Mouse (Mus musculus): ENCODE measurements around the gene Iqub. TPM values are rescaled to one million over a fixed set of nuclear protein-coding genes. Genes with fewer than 3 reads are reported as not detected.
A peak's percentile ranks its signal among the peaks of the same experiment; 100 is the strongest.

The Iqub gene
- polyA plus RNA-seq, 1 experiment from 2014 or later, result 1.4 TPM

DNA sequence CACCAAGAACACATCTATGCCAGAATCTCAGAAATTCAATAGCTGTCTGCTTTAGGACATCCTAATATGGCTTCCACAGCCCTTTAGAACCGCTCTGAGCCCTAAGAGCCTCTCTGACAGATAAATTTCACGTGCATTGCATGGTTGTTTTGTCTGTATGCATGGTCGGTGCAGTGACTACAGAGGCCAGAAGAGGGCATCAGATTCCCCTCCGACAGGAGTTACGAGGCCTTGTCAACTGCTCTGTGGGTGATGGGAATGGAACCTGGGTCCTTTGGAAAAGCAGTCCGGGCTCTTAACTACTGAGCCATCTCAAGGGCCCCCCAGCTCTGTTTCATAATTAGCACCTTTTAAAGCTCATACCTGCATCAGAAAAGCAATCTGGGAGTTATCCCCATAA lies 64.6 kb downstream of the Iqub start:
- no peak for ATAC-seq (ENCODE audit: low FRiP score)
- H3K36me3 ChIP-seq (ENCODE audit: control insufficient read depth, insufficient read depth, low read length), result no peaks in the 10 kb centered on the region
- H3K4me1 ChIP-seq (replicated peaks; ENCODE audit: control insufficient read depth, insufficient read depth, low read length), result no peaks in the 10 kb centered on the region
- no peak overlapping the region for H3K9ac ChIP-seq (ENCODE audit: low read depth, low read length)
- no peak for DNase-seq (ENCODE audit: low spot score)
- H3K9me3 ChIP-seq (ENCODE audit: control insufficient read depth, low read length), result no peaks in the 10 kb centered on the region
- WGBS, result 92% methylated on average over 6 of the region's 6 CpGs
- no peak overlapping the region for H3K4me3 ChIP-seq (ENCODE audit: low read depth, low read length)
- no peak overlapping the region for H3K27ac ChIP-seq (ENCODE audit: low read depth, low read length)
- no peak overlapping the region for H3K4me2 ChIP-seq (replicated peaks; ENCODE audit: low read depth, low read length)
- H3K27me3 ChIP-seq (ENCODE audit: control insufficient read depth, insufficient read depth, low read length), result no peaks in the 10 kb centered on the region

DNA sequence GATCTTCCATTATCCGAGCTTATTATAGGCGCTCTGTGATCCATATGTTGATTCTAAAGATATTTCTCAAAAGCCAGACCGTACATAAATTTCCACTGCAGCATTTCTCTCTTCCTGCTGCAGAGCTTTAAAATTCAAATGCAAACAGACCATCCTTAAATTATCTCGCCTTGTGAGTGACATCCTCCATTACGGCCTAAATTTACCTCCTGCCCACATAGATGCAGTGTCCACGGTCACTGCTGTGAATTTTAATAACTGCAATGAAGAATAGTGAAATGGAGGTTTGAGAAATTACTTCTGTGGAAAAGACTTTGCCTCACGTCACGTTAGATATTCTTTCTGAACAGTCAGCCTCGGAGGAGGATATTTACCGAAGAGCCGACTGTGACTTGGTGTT lies 98.8 kb downstream of the Iqub start:
- Histone ChIP-seq H3K27ac (ENCODE audit: low read depth, low read length) (no peak overlapping the region), H3K36me3 (ENCODE audit: control insufficient read depth, insufficient read depth, low read length) (no peaks in the 10 kb centered on the region), H3K9ac (ENCODE audit: low read depth, low read length) (no peak overlapping the region), H3K4me3 (ENCODE audit: low read depth, low read length) (no peak overlapping the region), H3K27me3 (ENCODE audit: control insufficient read depth, insufficient read depth, low read length) (no peaks in the 10 kb centered on the region), H3K4me1 (replicated peaks; ENCODE audit: control insufficient read depth, insufficient read depth, low read length) (no peaks in the 10 kb centered on the region), H3K4me2 (replicated peaks; ENCODE audit: low read depth, low read length) (no peak overlapping the region), H3K9me3 (ENCODE audit: control insufficient read depth, low read length) (no peaks in the 10 kb centered on the region)
- ATAC-seq (ENCODE audit: low FRiP score) (no peak), DNase-seq (ENCODE audit: low spot score) (no peak)
- 90% methylated on average over 11 of the region's 11 CpGs for WGBS

DNA sequence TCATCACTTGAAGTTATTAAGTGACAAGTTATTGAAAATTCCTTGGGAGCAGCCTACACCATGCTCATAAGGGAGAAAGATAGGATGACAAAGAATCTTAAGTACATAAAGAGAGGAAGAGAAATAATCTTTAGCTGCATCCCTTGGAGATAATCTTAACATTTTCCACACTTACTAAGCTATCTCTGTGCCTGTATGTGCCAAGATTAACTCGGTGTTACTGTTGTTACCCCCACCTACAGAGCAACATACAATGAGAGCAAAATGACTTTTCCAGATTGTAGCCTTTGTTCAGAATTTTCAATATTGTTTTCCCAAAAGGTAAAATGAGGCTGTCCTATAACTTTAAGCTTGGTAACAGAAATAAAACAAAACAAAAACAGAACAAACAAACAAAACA lies 99.4 kb downstream of the Iqub start:
- H3K4me1 ChIP-seq (replicated peaks; ENCODE audit: control insufficient read depth, insufficient read depth, low read length), result no peaks in the 10 kb centered on the region
- WGBS, result 88% methylated on average over 1 of the region's 1 CpGs
- ATAC-seq (ENCODE audit: low FRiP score), result no peak
- H3K27ac ChIP-seq (ENCODE audit: low read depth, low read length), result no peak overlapping the region
- H3K4me2 ChIP-seq (replicated peaks; ENCODE audit: low read depth, low read length), result no peak overlapping the region
- no peaks in the 10 kb centered on the region for H3K27me3 ChIP-seq (ENCODE audit: control insufficient read depth, insufficient read depth, low read length)
- H3K4me3 ChIP-seq (ENCODE audit: low read depth, low read length), result no peak overlapping the region
- no peak for DNase-seq (ENCODE audit: low spot score)
- no peaks in the 10 kb centered on the region for H3K36me3 ChIP-seq (ENCODE audit: control insufficient read depth, insufficient read depth, low read length)
- no peak overlapping the region for H3K9ac ChIP-seq (ENCODE audit: low read depth, low read length)
- H3K9me3 ChIP-seq (ENCODE audit: control insufficient read depth, low read length), result no peaks in the 10 kb centered on the region

DNA sequence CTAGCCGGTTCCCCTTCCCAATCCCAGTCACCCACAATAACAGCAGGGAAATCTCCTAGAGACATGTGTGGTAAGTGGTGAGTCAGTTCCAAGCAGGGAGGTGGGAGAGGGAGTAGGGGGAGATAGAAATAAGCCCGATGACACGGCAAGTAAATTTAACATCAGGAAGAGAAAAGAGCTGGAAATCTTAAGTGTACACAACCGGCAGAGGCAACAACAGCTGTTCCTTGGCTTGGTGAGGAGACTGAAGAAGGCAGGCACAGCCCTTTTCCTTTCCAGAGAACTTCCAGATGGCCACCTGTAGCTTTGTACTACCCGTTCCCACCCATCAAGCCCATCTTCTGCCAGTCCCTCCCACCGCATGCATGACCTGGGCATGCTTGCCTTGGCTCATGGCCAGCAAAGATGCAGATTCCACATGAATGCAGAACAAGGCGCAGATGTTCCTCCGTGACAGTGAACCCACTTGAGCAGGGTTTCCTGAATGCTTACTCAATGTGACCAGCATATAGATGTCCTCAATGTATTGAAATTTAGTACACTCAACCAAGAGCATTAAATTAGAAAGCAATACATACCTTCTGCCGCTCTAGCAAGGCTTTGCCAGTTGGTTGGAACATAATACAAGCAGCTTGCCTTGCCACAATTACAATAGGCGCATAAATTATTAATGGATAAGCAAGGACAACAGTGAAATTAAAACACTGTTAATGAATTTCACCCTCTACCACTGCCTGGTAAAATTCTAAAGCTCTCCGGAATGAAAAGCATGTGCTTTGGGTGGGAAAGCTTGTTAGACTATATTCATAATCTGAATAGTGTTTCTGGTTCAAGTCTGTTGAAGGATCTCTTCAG lies 106.1 kb downstream of the Iqub start:
- Histone ChIP-seq H3K9ac (ENCODE audit: low read depth, low read length) (no peak overlapping the region), H3K4me3 (ENCODE audit: low read depth, low read length) (no peak overlapping the region), H3K27me3 (ENCODE audit: control insufficient read depth, insufficient read depth, low read length) (no peaks in the 10 kb centered on the region), H3K36me3 (ENCODE audit: control insufficient read depth, insufficient read depth, low read length) (no peaks in the 10 kb centered on the region), H3K4me1 (replicated peaks; ENCODE audit: control insufficient read depth, insufficient read depth, low read length) (no peaks in the 10 kb centered on the region), H3K4me2 (replicated peaks; ENCODE audit: low read depth, low read length) (no peak overlapping the region), H3K27ac (ENCODE audit: low read depth, low read length) (no peak overlapping the region), H3K9me3 (ENCODE audit: control insufficient read depth, low read length) (no peaks in the 10 kb centered on the region)
- WGBS, result 83% methylated on average over 11 of the region's 11 CpGs
- ATAC-seq (ENCODE audit: low FRiP score) (peak; percentile 76), DNase-seq (ENCODE audit: low spot score) (no peak)

DNA sequence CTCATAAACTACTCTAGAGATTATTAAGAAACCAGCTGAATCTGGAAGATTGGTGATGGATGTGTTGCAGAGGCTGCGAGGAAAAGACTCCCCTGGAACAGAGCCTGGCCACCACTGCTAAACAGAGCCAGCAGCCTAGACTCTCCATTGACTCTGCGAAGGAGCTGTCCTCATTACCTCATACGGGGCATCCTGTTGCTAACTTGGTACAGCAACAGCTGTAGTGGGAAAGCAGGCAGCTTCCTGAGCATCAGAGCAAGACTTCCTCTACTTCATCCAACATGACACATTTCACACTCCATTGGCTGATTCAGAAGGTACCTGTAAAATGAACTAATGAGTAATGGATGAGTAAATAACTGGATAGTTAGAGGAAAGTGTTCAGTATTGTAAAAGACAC lies 107.1 kb downstream of the Iqub start:
- DNase-seq (ENCODE audit: low spot score), result no peak
- 69% methylated on average over 3 of the region's 3 CpGs for WGBS
- no peaks in the 10 kb centered on the region for H3K36me3 ChIP-seq (ENCODE audit: control insufficient read depth, insufficient read depth, low read length)
- no peaks in the 10 kb centered on the region for H3K9me3 ChIP-seq (ENCODE audit: control insufficient read depth, low read length)
- no peaks in the 10 kb centered on the region for H3K4me1 ChIP-seq (replicated peaks; ENCODE audit: control insufficient read depth, insufficient read depth, low read length)
- no peak overlapping the region for H3K4me3 ChIP-seq (ENCODE audit: low read depth, low read length)
- H3K9ac ChIP-seq (ENCODE audit: low read depth, low read length), result no peak overlapping the region
- H3K27ac ChIP-seq (ENCODE audit: low read depth, low read length), result no peak overlapping the region
- no peak overlapping the region for H3K4me2 ChIP-seq (replicated peaks; ENCODE audit: low read depth, low read length)
- no peaks in the 10 kb centered on the region for H3K27me3 ChIP-seq (ENCODE audit: control insufficient read depth, insufficient read depth, low read length)
- ATAC-seq (ENCODE audit: low FRiP score), result no peak

DNA sequence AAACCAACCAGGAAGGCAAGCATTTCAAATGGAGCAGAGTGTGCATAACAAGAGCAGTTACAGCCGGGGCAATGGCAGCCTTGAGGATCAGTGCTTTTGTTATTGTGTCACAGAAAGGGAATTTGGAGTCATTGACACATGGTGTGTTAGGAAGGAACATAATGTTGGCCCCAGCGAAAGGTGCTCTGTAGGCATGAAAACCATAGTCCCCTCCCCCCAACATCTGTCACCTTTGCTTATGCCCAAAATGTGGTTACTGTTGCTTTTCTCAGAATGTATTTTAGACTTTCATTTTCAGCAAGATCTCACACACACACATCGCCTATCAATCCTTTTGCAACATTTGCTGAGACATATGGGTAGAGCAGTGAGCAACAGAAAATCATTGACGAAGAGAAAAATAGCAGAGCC lies 117.6 kb downstream of the Iqub start:
- no peak for ATAC-seq (ENCODE audit: low FRiP score)
- no peak for DNase-seq (ENCODE audit: low spot score)
- Histone ChIP-seq H3K36me3 (ENCODE audit: control insufficient read depth, insufficient read depth, low read length) (no peaks in the 10 kb centered on the region), H3K4me2 (replicated peaks; ENCODE audit: low read depth, low read length) (no peak overlapping the region), H3K4me1 (replicated peaks; ENCODE audit: control insufficient read depth, insufficient read depth, low read length) (no peaks in the 10 kb centered on the region), H3K27ac (ENCODE audit: low read depth, low read length) (no peak overlapping the region), H3K4me3 (ENCODE audit: low read depth, low read length) (no peak overlapping the region), H3K9me3 (ENCODE audit: control insufficient read depth, low read length) (no peaks in the 10 kb centered on the region), H3K9ac (ENCODE audit: low read depth, low read length) (no peak overlapping the region), H3K27me3 (ENCODE audit: control insufficient read depth, insufficient read depth, low read length) (no peaks in the 10 kb centered on the region)
- 85% methylated on average over 4 of the region's 4 CpGs for WGBS

Other genes with a start within 250 kb of the Iqub start
- gene Ndufa5, start 12.9 kb upstream of the Iqub start, polyA plus RNA-seq (2014; fragmentation: Nextera tagmentation; extraction: Ambion mirVana), result 255 and 274 TPM in 2 replicates
- gene Asb15, start 13.1 kb upstream of the Iqub start, polyA plus RNA-seq (2014; fragmentation: Nextera tagmentation; extraction: Ambion mirVana), result not detected in 2 replicates
- 0.07 TPM in 1 of 2 replicates, not detected in the other for gene Lmod2, start 82.7 kb upstream of the Iqub start, polyA plus RNA-seq (2014; fragmentation: Nextera tagmentation; extraction: Ambion mirVana)
- gene Wasl, start 149.9 kb upstream of the Iqub start, polyA plus RNA-seq (2014; fragmentation: Nextera tagmentation; extraction: Ambion mirVana), result 52.4 and 62.1 TPM in 2 replicates
- not detected in 2 replicates for gene Hyal6, start 218.2 kb upstream of the Iqub start, polyA plus RNA-seq (2014; fragmentation: Nextera tagmentation; extraction: Ambion mirVana)
- gene Hyal4, start 233.3 kb upstream of the Iqub start, polyA plus RNA-seq (2014; fragmentation: Nextera tagmentation; extraction: Ambion mirVana), result not detected in 2 replicates